Mouse (Mus musculus): Measurements from ENCODE around the gene Theg. TPM values are rescaled to one million over a fixed set of nuclear protein-coding genes. Genes with fewer than 3 reads are reported as not detected.

Theg gene
- total and polyA plus RNA-seq, 3 experiments: not detected

DNA sequence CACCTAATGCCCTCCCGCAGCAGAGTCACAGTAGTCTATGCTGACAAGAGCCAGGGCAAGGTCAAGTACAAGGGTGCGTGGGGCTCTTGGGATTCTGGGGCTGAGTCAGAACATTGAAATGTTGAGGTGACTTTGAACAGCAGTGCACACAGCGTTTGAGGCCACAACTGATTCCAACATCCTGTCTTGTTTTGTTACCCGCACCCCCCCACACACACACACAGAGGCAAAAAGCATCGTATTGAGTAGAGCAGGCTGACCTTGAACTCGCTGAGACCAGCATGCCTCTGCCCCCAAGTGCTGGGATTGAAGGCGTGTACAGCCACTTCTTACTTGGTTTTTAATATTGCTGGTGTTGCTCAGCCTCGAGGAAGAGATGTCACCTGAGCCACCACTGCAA lies 12.8 kb downstream of the Theg start:
- no peak overlapping the region for H3K4me3 ChIP-seq (ENCODE audit: control insufficient read depth in 1 of 2, insufficient read depth in 1 of 2, low read depth in 2 of 2, low read length in 2 of 2)
- H3K27me3 ChIP-seq (ENCODE audit: control insufficient read depth in 1 of 2, insufficient read depth in 2 of 2, low read length in 2 of 2): peaks cover 0 to 2% of the 10 kb centered on the region in 2 experiments; a peak in 1 of 4 replicates
- TF ChIP-seq ZC3H11A (IDR thresholded peaks at IDR 0.05; ENCODE audit: low read depth, low read length) (no peak), BHLHE40 (IDR thresholded peaks at IDR 0.05; ENCODE audit: borderline replicate concordance, low read depth, low read length) (no peak), JUND (IDR thresholded peaks at IDR 0.05; ENCODE audit: low read depth, low read length) (no peak), CTCF (IDR thresholded peaks at IDR 0.05 in 2 of 3, conservative IDR thresholded peaks at IDR 0.05 in 1 of 3; ENCODE audit: control insufficient read depth in 1 of 3, insufficient read depth in 1 of 3, low read depth in 2 of 3, low read length in 3 of 3, poor library complexity in 1 of 3, severe bottlenecking in 1 of 3) (no peak), EP300 (IDR thresholded peaks at IDR 0.05; ENCODE audit: low read depth in 1 of 2, low read length in 2 of 2) (no peak), MXI1 (IDR thresholded peaks at IDR 0.05; ENCODE audit: low read depth, low read length) (no peak), MAFK (IDR thresholded peaks at IDR 0.05; ENCODE audit: borderline replicate concordance, low read depth, low read length) (no peak)
- no peaks in the 10 kb centered on the region for H3K36me3 ChIP-seq (ENCODE audit: control insufficient read depth in 1 of 2, insufficient read depth in 2 of 2, low read length in 2 of 2)
- H3K9ac ChIP-seq (ENCODE audit: control insufficient read depth, low read depth, low read length, poor library complexity, severe bottlenecking): no peak overlapping the region
- DNase-seq (ENCODE audit: low read depth, low spot score): no peak
- no peaks in the 10 kb centered on the region for H3K79me2 ChIP-seq (ENCODE audit: control insufficient read depth, insufficient read depth, low read length, poor library complexity)
- H3K27ac ChIP-seq (ENCODE audit: control insufficient read depth, low read depth, low read length): no peak overlapping the region
- H3K4me1 ChIP-seq (ENCODE audit: control insufficient read depth in 1 of 2, insufficient read depth in 2 of 2, low read length in 2 of 2): no peaks in the 10 kb centered on the region
- no peaks in the 10 kb centered on the region for H3K9me3 ChIP-seq (replicated peaks; ENCODE audit: insufficient read depth, low read length)

DNA sequence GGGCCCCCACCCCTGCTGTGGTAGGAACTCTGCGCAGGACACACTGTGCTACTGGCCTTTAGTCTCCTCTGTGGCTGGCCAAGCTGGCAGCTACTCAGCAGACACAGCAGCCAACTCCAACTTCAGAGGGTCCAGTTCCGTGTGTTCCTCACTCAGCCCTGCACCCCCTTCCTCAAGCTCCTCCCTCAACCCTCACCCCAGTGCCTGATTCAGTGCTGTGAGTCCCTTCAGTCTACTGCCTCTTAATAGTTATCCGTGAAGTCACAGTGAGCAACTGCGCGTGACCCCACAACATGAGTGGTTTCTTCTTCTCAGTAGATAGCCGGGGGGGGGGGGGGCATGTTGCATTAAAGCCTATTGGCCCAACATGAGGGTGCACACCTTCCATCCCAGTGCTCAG lies 13.5 kb downstream of the Theg start:
- no peaks in the 10 kb centered on the region for H3K4me1 ChIP-seq (ENCODE audit: control insufficient read depth in 1 of 2, insufficient read depth in 2 of 2, low read length in 2 of 2)
- peaks cover 0 to 2% of the 10 kb centered on the region in 2 experiments; a peak in 1 of 4 replicates for H3K27me3 ChIP-seq (ENCODE audit: control insufficient read depth in 1 of 2, insufficient read depth in 2 of 2, low read length in 2 of 2)
- no peak overlapping the region for H3K4me3 ChIP-seq (ENCODE audit: control insufficient read depth in 1 of 2, insufficient read depth in 1 of 2, low read depth in 2 of 2, low read length in 2 of 2)
- no peaks in the 10 kb centered on the region for H3K79me2 ChIP-seq (ENCODE audit: control insufficient read depth, insufficient read depth, low read length, poor library complexity)
- no peak overlapping the region for H3K27ac ChIP-seq (ENCODE audit: control insufficient read depth, low read depth, low read length)
- no peaks in the 10 kb centered on the region for H3K9me3 ChIP-seq (replicated peaks; ENCODE audit: insufficient read depth, low read length)
- no peak for TF ChIP-seq POLR2A (IDR thresholded peaks at IDR 0.05; ENCODE audit: control insufficient read depth in 1 of 2, insufficient read depth in 1 of 2, low read depth in 1 of 2, low read length in 2 of 2, poor library complexity in 1 of 2)
- TF ChIP-seq ZNF384 (IDR thresholded peaks at IDR 0.05; ENCODE audit: low read depth, low read length): no peak
- TF ChIP-seq CHD2 (IDR thresholded peaks at IDR 0.05; ENCODE audit: low read length): no peak
- TF ChIP-seq SIN3A (IDR thresholded peaks at IDR 0.05; ENCODE audit: low read length): no peak
- TF ChIP-seq USF2 (IDR thresholded peaks at IDR 0.05; ENCODE audit: borderline replicate concordance in 1 of 2, insufficient read depth in 1 of 2, low read depth in 1 of 2, low read length in 2 of 2): no peak
- TF ChIP-seq ELF1 (IDR thresholded peaks at IDR 0.05; ENCODE audit: low read depth, low read length): no peak
- TF ChIP-seq TCF12 (IDR thresholded peaks at IDR 0.05; ENCODE audit: low read depth, low read length): no peak
- no peak for TF ChIP-seq NELFE (IDR thresholded peaks at IDR 0.05; ENCODE audit: low read depth, low read length)
- no peak for TF ChIP-seq POLR2AphosphoS2 (IDR thresholded peaks at IDR 0.05; ENCODE audit: low read length)
- TF ChIP-seq POLR2AphosphoS5 (IDR thresholded peaks at IDR 0.05; ENCODE audit: borderline replicate concordance, low read depth, low read length): no peak
- TF ChIP-seq TBP (IDR thresholded peaks at IDR 0.05; ENCODE audit: low read depth, low read length): no peak
- no peak for TF ChIP-seq NRF1 (IDR thresholded peaks at IDR 0.05; ENCODE audit: insufficient read depth, low read depth, low read length, poor library complexity, severe bottlenecking)
- DNase-seq (ENCODE audit: low read depth, low spot score): no peak
- H3K36me3 ChIP-seq (ENCODE audit: control insufficient read depth in 1 of 2, insufficient read depth in 2 of 2, low read length in 2 of 2): no peaks in the 10 kb centered on the region
- H3K9ac ChIP-seq (ENCODE audit: control insufficient read depth, low read depth, low read length, poor library complexity, severe bottlenecking): no peak overlapping the region

Measured in MEL (cell line).